Mouse (Mus musculus) embryo, embryonic 11.5 days (tissue): ENCODE measurements around the gene Dbn1.

Experiments used
- DNase-seq: peaks from one replicate; pipeline ENCODE4 v3.0.0-alpha.2; 2012; ENCODE audit warnings: low read depth, low spot score

Gene Dbn1

GRCm38 (mm10) chr13:55487578-55488498 is at the start of gene Dbn1:
Dbn1 (minus strand) TSS chr13:55488111.
- DNase-seq = no peak

- peak; percentile 99 for DNase-seq
Measured at GRCm38 (mm10) chr13:55536194-55537175, 48.6 kb upstream of the Dbn1 start, which contains the start of gene Ddx41. Ddx41 (minus strand) TSS chr13:55536658.

- no peak for DNase-seq
Measured at GRCm38 (mm10) chr13:55535796-55536193, 47.9 kb upstream of the Dbn1 start.

GRCm38 (mm10) chr13:55535191-55535590 is 47.3 kb upstream of the Dbn1 start:
- DNase-seq = no peak

GRCm38 (mm10) chr13:55529198-55529915 is 41.4 kb upstream of the Dbn1 start, which contains the start of gene Dok3:
Dok3 (minus strand) TSS chr13:55529296.
- no peak for DNase-seq

- no peak for DNase-seq
Measured at GRCm38 (mm10) chr13:55527834-55528772, 40.2 kb upstream of the Dbn1 start.

- DNase-seq = no peak
Measured at GRCm38 (mm10) chr13:55527212-55527611, 39.3 kb upstream of the Dbn1 start.

- no peak for DNase-seq
Measured at GRCm38 (mm10) chr13:55525733-55526553, 38.0 kb upstream of the Dbn1 start.

GRCm38 (mm10) chr13:55523951-55524600 is 36.2 kb upstream of the Dbn1 start:
- no peak for DNase-seq

GRCm38 (mm10) chr13:55523278-55523677 is 35.4 kb upstream of the Dbn1 start:
- DNase-seq = no peak

GRCm38 (mm10) chr13:55522730-55523129 is 34.8 kb upstream of the Dbn1 start:
- no peak for DNase-seq

- no peak for DNase-seq
Measured at GRCm38 (mm10) chr13:55519606-55520005, 31.7 kb upstream of the Dbn1 start.

- DNase-seq = peak; percentile 79
Measured at GRCm38 (mm10) chr13:55516955-55517354, 29.0 kb upstream of the Dbn1 start.

- DNase-seq = no peak
Measured at GRCm38 (mm10) chr13:55513828-55514227, 25.9 kb upstream of the Dbn1 start.

GRCm38 (mm10) chr13:55513111-55513748 is 25.3 kb upstream of the Dbn1 start, which contains the start of gene Pdlim7:
Pdlim7 (minus strand) TSS chr13:55513676.
- DNase-seq = peak; percentile 80

- DNase-seq = peak; percentile 46
Measured at GRCm38 (mm10) chr13:55512379-55513031, 24.6 kb upstream of the Dbn1 start.

- DNase-seq = no peak
Measured at GRCm38 (mm10) chr13:55511492-55511861, 23.6 kb upstream of the Dbn1 start.
